Mouse (Mus musculus): ENCODE results near the gene Hepacam.
A peak's percentile ranks its signal among the peaks of the same experiment; 100 is the strongest.

The Hepacam gene

DNA sequence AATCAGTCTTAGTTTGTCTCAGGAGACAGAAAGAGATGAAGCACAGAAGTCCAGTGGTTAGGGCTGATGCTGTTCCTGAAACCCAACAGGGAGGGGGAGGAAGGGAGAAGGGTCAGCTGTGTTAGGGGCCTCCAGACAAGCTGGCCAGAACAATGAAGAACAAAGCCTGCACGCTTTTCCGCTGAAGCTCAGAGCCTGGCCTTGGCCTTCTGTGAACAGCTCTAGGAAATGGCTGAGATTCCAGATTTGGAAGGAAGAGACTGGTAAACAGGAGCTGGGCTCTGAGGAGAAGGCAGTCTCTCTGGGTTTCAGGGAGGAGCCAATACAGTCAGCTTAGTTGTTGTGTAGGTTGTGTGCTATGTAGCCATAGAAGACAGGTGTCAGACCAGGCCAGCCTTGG, 33.4 kb downstream of the Hepacam start:
- peaks cover 44% of the 10 kb centered on the region for H3K4me1 ChIP-seq (replicated peaks; ENCODE audit: low read depth, low read length)
- H3K36me3 ChIP-seq (ENCODE audit: insufficient read depth, low read length) = no peaks in the 10 kb centered on the region
- H3K27me3 ChIP-seq (ENCODE audit: insufficient read depth, low read length) = peaks cover 13% of the 10 kb centered on the region; the same call in 1 of the 2 replicates
- no peak overlapping the region for H3K4me3 ChIP-seq (replicated peaks; ENCODE audit: low read length)
- TF ChIP-seq CTCF (conservative IDR thresholded peaks at IDR 0.05; ENCODE audit: low read length) (no peak), POU5F1 (IDR thresholded peaks at IDR 0.05; ENCODE audit: borderline replicate concordance, low read length) (no peak), NANOG (IDR thresholded peaks at IDR 0.05; ENCODE audit: borderline replicate concordance, low read length) (no peak)
- H3K9me3 ChIP-seq (ENCODE audit: low read length) = no peaks in the 10 kb centered on the region

GRCm38 (mm10) chr9:37401802-37402201, 34.7 kb downstream of the Hepacam start, which contains the start of gene Robo4:
Robo4 (plus strand) TSS chr9:37401897.
- H3K9me3 ChIP-seq (ENCODE audit: low read length) = no peaks in the 10 kb centered on the region

DNA sequence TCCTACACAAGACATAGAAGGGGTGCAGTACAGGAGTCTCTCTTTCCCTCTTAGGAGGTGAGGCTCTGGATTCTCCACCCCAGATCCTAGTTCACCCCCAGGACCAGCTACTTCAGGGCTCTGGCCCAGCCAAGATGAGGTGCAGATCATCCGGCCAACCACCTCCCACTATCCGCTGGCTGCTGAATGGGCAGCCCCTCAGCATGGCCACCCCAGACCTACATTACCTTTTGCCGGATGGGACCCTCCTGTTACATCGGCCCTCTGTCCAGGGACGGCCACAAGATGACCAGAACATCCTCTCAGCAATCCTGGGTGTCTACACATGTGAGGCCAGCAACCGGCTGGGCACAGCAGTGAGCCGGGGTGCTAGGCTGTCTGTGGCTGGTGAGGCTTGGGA, 35.4 kb downstream of the Hepacam start:
- H3K4me1 ChIP-seq (replicated peaks; ENCODE audit: low read depth, low read length) = peaks cover 44% of the 10 kb centered on the region
- no peak for TF ChIP-seq NANOG (IDR thresholded peaks at IDR 0.05; ENCODE audit: borderline replicate concordance, low read length)
- peak overlapping the region; percentile 7; the same call in 1 of the 2 replicates for H3K4me3 ChIP-seq (replicated peaks; ENCODE audit: low read length)
- H3K27me3 ChIP-seq (ENCODE audit: insufficient read depth, low read length) = peaks cover 13% of the 10 kb centered on the region; the same call in 1 of the 2 replicates
- no peaks in the 10 kb centered on the region for H3K36me3 ChIP-seq (ENCODE audit: insufficient read depth, low read length)
- no peaks in the 10 kb centered on the region for H3K9me3 ChIP-seq (ENCODE audit: low read length)

More at GRCm38 (mm10) chr9:37401802-37402201, 34.7 kb downstream of the Hepacam start, which contains the start of gene Robo4:
- Histone ChIP-seq H3K4me1 (replicated peaks; ENCODE audit: low read depth, low read length) (peaks cover 44% of the 10 kb centered on the region), H3K27me3 (ENCODE audit: insufficient read depth, low read length) (peaks cover 13% of the 10 kb centered on the region; the same call in 1 of the 2 replicates), H3K4me3 (replicated peaks; ENCODE audit: low read length) (peak within 1 kb of the TSS; percentile 7; the same call in 1 of the 2 replicates), H3K36me3 (ENCODE audit: insufficient read depth, low read length) (no peaks in the 10 kb centered on the region)
- TF ChIP-seq NANOG (IDR thresholded peaks at IDR 0.05; ENCODE audit: borderline replicate concordance, low read length) = no peak
- TF ChIP-seq CTCF (conservative IDR thresholded peaks at IDR 0.05; ENCODE audit: low read length) = no peak
- TF ChIP-seq POU5F1 (IDR thresholded peaks at IDR 0.05; ENCODE audit: borderline replicate concordance, low read length) = no peak

DNA sequence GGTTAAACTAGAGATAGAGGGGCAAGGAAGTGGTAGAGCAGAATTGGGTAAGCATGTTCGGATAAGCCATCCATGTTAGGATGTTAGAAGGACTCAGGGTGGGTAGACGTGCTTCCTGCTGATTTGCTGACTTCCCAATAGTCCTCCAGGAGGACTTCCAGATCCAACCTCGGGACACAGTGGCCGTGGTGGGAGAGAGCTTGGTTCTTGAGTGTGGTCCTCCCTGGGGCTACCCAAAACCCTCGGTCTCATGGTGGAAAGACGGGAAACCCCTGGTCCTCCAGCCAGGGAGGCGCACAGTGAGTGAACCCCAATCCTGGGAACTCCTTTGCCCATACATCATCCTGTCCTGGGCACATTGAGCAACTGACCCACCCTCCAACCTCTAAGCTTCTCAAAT, 35.9 kb downstream of the Hepacam start:
- no peak overlapping the region for H3K4me3 ChIP-seq (replicated peaks; ENCODE audit: low read length)
- no peak for TF ChIP-seq CTCF (conservative IDR thresholded peaks at IDR 0.05; ENCODE audit: low read length)
- no peak for TF ChIP-seq NANOG (IDR thresholded peaks at IDR 0.05; ENCODE audit: borderline replicate concordance, low read length)
- TF ChIP-seq POU5F1 (IDR thresholded peaks at IDR 0.05; ENCODE audit: borderline replicate concordance, low read length) = no peak

DNA sequence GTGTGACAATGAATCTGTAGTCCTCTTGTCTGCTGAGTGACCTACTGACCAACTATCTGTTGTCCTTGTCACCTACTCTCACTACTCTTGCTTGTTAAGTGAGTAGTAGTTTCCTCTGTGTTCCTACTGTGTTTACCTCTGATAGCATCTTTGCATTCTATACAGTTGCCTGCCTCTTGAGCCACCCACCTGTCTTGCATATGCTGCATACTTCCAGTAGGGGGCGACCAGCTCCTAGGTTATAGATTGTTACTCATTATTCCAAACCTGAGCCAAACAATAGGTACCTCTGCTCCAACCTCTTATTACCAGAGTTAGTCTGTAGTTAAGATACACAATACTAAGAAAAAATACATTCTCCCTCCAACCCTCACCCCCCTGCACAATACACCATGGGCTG, 39.2 kb downstream of the Hepacam start:
- Histone ChIP-seq H3K36me3 (ENCODE audit: insufficient read depth, low read length) (no peaks in the 10 kb centered on the region), H3K4me1 (replicated peaks; ENCODE audit: low read depth, low read length) (peaks cover 35% of the 10 kb centered on the region), H3K4me3 (replicated peaks; ENCODE audit: low read length) (no peak overlapping the region), H3K9me3 (ENCODE audit: low read length) (no peaks in the 10 kb centered on the region), H3K27me3 (ENCODE audit: insufficient read depth, low read length) (peaks cover 39% of the 10 kb centered on the region)
- TF ChIP-seq CTCF (conservative IDR thresholded peaks at IDR 0.05; ENCODE audit: low read length) (peak; percentile 82), POU5F1 (IDR thresholded peaks at IDR 0.05; ENCODE audit: borderline replicate concordance, low read length) (no peak), NANOG (IDR thresholded peaks at IDR 0.05; ENCODE audit: borderline replicate concordance, low read length) (no peak)

More for the DNA sequence above, 35.9 kb downstream of the Hepacam start:
- peaks cover 13% of the 10 kb centered on the region; the same call in 1 of the 2 replicates for H3K27me3 ChIP-seq (ENCODE audit: insufficient read depth, low read length)
- no peaks in the 10 kb centered on the region for H3K9me3 ChIP-seq (ENCODE audit: low read length)
- peaks cover 48% of the 10 kb centered on the region for H3K4me1 ChIP-seq (replicated peaks; ENCODE audit: low read depth, low read length)
- H3K36me3 ChIP-seq (ENCODE audit: insufficient read depth, low read length) = no peaks in the 10 kb centered on the region

GRCm38 (mm10) chr9:37407850-37408502, 40.8 kb downstream of the Hepacam start:
- TF ChIP-seq CTCF (conservative IDR thresholded peaks at IDR 0.05; ENCODE audit: low read length) (peak; percentile 20; the same call in 1 of the 2 replicates), NANOG (IDR thresholded peaks at IDR 0.05; ENCODE audit: borderline replicate concordance, low read length) (no peak), POU5F1 (IDR thresholded peaks at IDR 0.05; ENCODE audit: borderline replicate concordance, low read length) (no peak)
- H3K36me3 ChIP-seq (ENCODE audit: insufficient read depth, low read length) = no peaks in the 10 kb centered on the region
- H3K27me3 ChIP-seq (ENCODE audit: insufficient read depth, low read length) = peaks cover 38% of the 10 kb centered on the region
- H3K4me1 ChIP-seq (replicated peaks; ENCODE audit: low read depth, low read length) = peaks cover 23% of the 10 kb centered on the region
- peak overlapping the region; percentile 60 for H3K4me3 ChIP-seq (replicated peaks; ENCODE audit: low read length)
- no peaks in the 10 kb centered on the region for H3K9me3 ChIP-seq (ENCODE audit: low read length)

DNA sequence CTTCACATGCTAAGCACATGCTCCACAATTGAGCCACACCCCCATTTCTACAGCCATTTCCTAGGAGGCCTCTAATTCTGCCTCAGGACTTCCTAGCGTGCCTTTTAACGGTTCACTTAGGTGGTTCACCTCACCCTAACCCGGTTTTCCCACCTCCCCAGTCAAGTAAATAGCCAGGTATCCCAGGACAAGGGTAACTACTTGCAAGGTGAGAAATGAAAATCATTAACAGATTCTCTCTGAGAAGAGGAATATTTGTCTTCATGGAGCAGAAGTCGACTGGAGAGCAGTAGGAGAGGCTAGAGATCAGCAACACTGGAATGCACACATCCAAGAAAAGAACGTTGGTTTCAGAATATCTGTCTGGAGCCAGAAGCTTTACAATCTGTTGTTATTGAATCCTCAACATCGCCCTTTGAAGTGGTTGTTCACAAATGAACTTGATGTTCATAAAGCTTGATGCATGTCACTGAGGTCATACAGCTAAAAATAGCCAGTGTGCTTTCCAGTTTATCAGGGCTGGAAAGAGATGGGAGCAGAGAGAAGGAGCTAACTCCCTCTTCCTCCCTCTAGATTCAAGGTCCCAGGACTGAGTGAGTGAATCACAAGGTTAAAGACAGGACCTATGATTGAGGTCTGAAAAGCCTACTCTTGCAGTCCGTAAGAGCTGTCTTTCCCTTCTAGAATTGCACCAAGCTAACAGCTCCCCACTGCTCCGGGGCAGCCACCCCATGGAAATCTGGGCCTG, 42.7 kb downstream of the Hepacam start:
- H3K9me3 ChIP-seq (ENCODE audit: low read length) = no peaks in the 10 kb centered on the region
- H3K36me3 ChIP-seq (ENCODE audit: insufficient read depth, low read length) = peaks cover 6% of the 10 kb centered on the region; the same call in 1 of the 2 replicates
- peaks cover 35% of the 10 kb centered on the region for H3K27me3 ChIP-seq (ENCODE audit: insufficient read depth, low read length)
- TF ChIP-seq NANOG (IDR thresholded peaks at IDR 0.05; ENCODE audit: borderline replicate concordance, low read length) (no peak), POU5F1 (IDR thresholded peaks at IDR 0.05; ENCODE audit: borderline replicate concordance, low read length) (no peak), CTCF (conservative IDR thresholded peaks at IDR 0.05; ENCODE audit: low read length) (no peak)
- H3K4me1 ChIP-seq (replicated peaks; ENCODE audit: low read depth, low read length) = peaks cover 23% of the 10 kb centered on the region
- no peak overlapping the region for H3K4me3 ChIP-seq (replicated peaks; ENCODE audit: low read length)

DNA sequence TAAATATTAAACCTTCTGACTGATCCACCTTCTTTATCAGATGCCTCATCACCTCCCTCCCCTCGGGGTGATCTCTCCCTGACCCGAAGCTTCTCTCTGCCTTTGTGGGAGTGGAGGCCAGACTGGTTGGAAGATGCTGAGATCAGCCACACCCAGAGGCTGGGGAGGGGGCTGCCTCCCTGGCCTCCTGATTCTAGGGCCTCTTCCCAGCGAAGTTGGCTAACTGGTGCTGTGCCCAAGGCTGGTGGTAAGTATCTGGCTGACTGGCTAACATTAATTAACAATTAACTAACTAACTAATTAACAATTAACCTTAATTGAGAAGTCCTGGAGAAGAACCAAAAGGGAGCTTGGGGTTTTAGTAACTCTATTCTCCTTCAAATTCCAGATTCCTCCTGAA, 45.8 kb downstream of the Hepacam start:
- no peak for TF ChIP-seq POU5F1 (IDR thresholded peaks at IDR 0.05; ENCODE audit: borderline replicate concordance, low read length)
- no peak for TF ChIP-seq NANOG (IDR thresholded peaks at IDR 0.05; ENCODE audit: borderline replicate concordance, low read length)
- no peak for TF ChIP-seq CTCF (conservative IDR thresholded peaks at IDR 0.05; ENCODE audit: low read length)
- Histone ChIP-seq H3K36me3 (ENCODE audit: insufficient read depth, low read length) (peaks cover 6% of the 10 kb centered on the region; the same call in 1 of the 2 replicates), H3K4me3 (replicated peaks; ENCODE audit: low read length) (no peak overlapping the region), H3K9me3 (ENCODE audit: low read length) (no peaks in the 10 kb centered on the region), H3K4me1 (replicated peaks; ENCODE audit: low read depth, low read length) (peaks cover 23% of the 10 kb centered on the region), H3K27me3 (ENCODE audit: insufficient read depth, low read length) (peaks cover 58% of the 10 kb centered on the region)
